Mouse (Mus musculus): ENCODE measurements at regions not wholly inside any gene's neighbourhood (a gene's known extent, or its start where the extent isn't known, plus 50 kb on each side); places are given as distances from the start of the nearest gene placed in this dataset.

DNA sequence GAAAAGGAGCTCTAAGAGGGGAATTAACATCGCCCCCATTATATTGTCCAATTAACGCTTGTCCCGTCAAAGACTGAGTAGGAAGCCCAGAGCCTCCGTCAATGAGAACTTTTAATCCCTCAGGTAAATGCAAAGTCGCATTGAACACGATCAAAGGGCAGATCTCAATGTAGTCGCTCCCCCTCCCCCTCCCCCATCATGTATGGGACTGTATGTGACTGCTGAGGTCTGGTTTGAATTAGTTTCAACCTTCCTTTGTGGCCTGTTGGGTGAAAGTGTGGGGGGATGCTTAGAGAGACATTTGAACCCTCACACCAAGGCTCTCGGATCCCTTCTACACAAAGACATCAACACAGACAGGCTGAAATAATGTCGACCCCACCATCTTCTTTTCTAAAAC is 187.9 kb downstream of the Mycn start:
- TF ChIP-seq GATA1 (IDR thresholded peaks at IDR 0.05; ENCODE audit: low read length): no peak

DNA sequence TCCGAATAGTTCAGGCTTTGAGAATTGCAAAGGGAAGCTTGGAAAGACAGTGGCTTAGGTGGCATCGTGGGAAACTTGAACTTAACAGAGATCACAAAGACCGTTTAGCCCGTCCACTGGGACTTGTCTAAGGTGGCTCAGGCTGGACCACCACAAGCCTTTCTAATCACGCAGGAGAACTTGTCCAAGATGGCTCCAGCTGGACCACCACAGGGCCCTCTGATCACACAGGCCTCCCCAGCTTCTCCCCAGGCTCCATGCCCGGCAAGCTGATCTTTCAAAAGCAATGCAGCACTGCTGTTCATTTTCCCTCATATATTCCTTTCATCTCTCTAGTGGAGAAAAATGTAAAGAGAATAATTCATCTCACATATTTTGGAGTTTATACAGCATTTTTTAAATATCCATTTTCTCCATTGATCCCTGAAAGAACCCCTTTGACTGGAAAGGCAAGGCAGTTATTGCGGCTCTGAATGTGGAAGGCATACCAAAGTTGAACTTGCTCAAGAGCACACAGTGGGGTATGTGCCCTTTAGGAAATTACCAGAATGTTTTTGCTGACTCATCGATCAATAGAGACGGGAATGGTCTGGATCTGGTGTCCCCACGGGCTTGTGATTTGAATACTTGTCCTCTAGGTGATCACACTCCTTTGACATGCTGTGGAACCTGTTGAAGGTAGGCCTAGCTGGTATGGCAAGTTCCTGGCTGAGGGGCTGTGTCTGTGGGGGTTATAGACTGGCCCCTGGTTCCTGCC is 189.9 kb downstream of the Mycn start:
- TF ChIP-seq GATA1 (IDR thresholded peaks at IDR 0.05; ENCODE audit: low read length): no peak

DNA sequence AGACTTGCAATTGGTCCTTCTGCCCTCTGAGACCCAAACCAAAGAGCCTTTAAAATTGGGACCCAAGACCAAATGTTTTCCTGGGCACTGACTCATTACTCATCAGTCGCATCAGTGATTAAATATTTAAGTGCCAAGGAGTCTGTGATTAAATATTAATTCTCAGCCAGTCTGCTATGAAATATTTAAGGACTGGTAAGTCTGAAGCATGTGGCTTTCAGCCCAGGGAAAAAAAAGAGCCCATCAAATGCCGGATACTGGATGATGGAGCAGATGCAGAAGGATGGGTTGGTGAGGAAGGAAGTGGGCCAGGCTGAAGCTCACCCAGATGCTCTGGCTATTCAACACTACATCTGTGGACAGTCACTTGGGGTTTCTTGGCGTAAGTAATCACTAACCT is 192.0 kb downstream of the Mycn start:
- TF ChIP-seq GATA1 (IDR thresholded peaks at IDR 0.05; ENCODE audit: low read length): no peak

DNA sequence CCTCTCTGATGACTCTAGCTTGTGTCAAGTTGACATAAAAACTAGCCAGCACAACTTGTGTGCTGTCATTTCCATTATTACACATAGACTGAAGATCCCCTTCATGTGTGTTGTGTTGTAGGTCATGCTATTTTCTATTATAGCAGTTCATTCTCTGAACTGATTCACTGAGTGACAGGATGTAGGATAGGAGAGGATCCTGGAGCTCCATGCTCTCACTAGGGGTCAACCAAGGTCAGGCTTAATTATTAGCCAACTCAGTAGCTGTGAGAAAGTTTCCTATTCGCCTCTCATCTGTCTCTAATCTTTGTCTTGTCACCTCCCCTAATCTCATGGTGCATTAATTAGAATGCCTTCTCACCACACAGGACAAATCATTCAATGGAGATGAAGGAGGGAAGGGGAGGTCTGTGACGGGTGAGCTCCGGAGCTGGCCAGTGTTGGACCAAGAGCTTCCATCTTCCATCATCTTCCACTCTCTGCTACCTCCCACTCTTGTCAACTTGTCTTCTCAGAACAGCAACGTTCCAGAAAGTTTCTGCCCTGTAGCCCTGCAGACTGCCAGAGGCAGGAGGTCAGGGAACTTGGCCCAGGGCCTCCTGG is 194.8 kb downstream of the Mycn start:
- no peak for TF ChIP-seq GATA1 (IDR thresholded peaks at IDR 0.05; ENCODE audit: low read length)

DNA sequence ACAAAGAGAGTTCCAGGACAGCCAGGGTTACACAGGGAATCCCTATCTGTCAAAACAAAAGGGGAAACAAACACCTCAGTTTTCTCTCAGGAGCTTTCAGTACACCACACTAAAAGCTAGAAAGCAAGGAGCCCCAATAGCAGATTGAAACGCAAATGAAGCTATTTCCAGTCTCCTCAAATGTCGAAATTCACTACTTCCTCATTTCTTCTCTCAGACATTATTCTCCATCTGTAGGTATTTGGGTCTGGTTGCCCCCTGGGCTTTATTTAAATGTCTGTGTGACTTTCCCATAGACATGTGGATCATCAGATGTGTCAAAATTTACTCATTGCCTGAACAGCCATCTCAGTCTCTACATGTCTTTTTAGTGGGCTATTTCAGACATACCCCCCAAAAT is 197.2 kb downstream of the Mycn start:
- TF ChIP-seq GATA1 (IDR thresholded peaks at IDR 0.05; ENCODE audit: low read length): no peak

DNA sequence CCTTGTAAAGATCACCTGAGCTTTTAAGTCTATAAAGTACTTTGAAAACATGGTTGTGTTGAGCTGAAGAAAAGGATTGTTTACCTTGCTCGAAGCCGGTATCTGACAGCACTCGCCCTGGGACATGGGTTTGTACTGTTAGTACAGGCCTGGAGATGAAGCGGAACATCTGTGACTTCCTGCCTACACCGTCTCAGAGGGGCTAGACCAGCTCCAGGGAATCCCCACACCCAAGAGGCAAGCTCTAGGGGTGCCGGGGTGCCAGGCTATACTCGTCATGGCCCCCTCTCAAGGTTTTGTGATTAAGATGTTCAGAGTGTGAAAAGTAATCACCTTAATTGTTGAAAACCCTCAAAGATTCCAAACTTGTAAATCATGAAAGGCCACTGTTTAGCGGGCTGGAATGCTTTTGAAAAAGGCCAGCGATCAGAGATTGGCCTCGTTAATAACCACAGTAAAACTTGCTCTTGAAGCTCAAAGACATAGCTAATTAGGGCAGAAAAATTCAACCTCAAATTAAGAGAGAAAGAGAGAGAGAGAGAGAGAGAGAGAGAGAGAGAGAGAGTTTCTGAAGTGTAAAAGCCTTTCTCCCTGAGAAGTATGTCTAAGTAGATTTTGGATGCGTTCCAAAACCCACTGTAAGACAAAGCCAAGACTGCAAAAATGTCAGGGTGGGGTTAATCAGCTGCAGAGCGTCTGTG is 202.9 kb downstream of the Mycn start:
- TF ChIP-seq GATA1 (IDR thresholded peaks at IDR 0.05; ENCODE audit: low read length): no peak

DNA sequence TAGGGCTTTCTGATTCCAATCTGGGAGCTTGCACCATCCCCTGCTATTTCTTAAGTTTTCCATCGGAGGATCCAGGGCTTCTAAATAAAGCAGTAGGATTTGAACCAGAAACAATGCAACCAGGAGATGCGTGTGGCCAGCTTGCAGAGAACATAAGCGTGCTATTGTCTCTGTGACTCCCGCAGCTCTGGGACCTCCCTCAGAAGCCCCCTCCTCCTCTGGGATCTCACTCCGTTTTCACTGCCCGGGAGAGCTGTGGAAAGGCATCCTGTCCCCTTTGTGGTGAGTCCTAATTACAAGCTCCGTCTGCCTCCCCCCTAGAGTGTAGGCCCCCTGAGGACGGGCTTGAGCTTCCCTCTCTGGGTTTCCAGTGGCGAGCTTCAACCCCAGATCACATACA is 215.9 kb downstream of the Mycn start:
- no peak for TF ChIP-seq GATA1 (IDR thresholded peaks at IDR 0.05; ENCODE audit: low read length)

DNA sequence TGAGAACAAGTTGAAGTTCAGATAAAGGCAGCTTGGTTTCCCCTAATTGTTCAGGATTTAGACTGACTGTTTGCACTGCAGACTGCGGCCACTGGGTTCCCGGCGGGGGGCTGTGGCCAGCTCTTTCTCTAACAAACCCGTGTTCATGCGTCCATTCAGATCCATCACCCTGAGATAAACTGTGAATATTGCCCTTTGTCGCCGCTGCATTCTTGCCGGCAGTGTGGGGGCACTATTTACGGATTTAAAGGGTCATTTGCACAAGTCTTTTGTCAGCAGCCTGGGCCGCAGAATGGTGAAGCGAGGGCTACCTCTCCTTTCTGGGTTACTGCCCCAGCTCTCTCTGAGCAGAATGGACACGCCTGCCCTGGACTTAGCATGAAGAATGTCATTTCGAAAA is 216.6 kb downstream of the Mycn start:
- TF ChIP-seq GATA1 (IDR thresholded peaks at IDR 0.05; ENCODE audit: low read length): no peak

DNA sequence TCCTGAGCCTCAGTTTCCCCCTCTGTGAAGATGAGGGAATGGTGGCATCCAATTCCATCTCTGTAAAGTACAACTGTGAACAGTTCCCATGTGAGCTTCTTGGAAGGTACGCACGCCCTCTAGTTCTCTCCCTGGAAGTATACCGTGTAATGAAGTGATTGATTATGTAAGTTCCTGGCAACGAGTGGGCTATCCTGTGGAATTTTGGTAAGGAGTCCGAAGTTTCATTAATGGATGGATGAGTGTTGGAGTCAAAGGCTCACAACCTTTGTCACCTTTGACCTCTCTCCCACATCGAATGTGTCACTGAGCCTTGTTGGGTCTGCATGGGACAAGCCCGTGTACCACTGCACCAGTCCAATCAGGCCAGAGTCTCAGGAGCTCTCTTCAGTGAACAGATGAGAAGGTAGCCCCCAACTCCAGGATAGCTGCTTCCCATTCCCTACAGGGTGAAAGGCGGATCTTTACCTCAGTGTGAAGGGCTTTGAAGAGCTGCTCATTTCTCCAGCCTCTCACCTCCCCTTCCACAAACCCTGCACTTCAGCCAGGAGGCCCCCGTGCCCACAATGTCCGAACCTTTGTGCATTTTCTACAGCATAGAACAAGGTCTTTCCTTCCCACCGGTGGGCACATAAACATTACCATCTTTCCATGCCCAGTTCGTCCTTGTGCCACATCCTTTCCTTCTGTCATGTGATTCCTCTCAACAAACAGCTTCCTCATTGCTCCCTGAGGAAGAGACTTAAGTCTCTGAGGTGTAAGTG is 217.8 kb downstream of the Mycn start:
- no peak for TF ChIP-seq GATA1 (IDR thresholded peaks at IDR 0.05; ENCODE audit: low read length)

DNA sequence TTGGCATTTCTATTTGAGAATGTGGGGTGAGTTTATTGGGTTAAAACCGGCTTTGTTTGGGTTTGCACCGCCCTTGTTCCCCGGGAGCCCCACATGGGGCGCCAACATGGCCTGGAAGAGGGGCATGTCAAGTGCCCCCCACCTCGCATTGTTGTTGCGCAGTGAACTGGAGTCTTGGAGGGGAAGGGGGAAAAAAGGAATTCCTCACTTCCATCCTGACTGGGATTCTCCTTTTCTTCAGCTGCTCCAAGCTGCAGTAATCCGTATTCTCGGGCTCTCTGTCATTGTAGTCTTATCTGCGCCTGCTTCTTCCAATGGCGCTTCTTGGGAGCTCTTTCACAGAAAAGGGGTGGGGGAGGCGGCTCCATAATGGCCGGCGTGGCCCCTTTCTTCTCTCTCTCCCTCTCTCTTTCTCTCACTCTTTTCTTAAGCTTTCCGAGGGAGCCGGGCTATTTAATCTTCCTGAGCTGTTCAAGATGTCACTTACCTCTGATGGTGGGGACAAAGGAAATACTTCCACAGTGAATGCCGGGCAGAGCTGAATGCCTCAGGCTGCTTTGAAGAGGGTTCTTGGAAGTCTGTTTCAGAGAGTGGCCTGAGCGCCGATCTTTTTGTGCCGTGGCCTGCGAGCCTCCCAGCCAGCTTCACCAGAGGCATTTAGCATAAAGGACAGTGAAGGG is 218.6 kb downstream of the Mycn start:
- TF ChIP-seq GATA1 (IDR thresholded peaks at IDR 0.05; ENCODE audit: low read length): no peak

DNA sequence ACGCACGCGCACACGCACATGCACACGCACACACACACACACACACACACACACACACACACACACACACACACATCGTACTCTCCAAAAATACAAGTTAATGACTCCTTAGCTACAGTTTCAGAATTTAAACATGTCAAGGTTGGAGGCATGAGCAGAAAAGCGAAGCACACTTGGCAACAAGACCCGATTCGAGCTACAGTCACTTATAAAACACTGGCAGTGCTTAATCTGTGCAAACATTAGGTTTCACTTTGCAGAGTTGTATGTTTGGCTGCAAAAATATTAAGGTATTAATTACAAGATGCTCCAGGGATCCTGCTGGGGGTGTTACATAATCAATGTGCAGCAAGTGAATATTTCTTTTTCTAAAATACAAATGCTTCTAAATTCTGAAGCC is 225.0 kb downstream of the Mycn start:
- TF ChIP-seq GATA1 (IDR thresholded peaks at IDR 0.05; ENCODE audit: low read length): no peak

DNA sequence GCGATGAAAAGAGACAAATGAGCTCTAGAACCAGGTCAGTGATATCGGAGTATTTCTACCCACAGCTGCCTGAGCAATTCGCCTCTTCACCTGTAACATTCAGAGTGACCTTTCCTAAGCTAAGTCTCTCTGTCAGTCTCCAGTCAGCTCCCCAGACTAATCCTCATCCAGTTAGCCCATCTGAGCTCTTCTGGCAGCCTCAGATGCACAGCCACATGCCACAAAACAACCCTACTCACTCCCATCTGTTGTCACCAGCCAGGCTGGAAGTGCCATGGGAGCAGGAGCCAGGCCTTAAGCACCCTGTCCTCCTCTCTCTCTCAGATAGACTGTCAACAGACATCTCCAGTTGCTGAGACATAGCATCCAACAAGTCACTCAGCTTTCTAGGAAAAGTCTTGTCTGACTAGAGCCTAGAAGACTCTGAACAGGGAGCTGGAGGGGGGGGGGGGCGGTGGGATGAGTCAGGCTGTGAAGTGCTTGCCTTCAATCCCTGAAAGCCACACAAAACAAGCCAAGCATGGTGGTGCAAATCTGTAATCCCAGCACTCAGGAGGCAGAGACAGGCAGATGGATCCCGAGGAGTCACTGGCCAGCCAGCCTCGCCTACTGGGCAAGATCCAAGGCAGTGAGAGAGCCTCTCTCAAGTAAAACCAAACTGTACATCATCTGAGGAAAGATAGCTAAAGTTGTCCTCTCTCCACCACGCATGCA is 225.6 kb downstream of the Mycn start:
- no peak for TF ChIP-seq GATA1 (IDR thresholded peaks at IDR 0.05; ENCODE audit: low read length)

DNA sequence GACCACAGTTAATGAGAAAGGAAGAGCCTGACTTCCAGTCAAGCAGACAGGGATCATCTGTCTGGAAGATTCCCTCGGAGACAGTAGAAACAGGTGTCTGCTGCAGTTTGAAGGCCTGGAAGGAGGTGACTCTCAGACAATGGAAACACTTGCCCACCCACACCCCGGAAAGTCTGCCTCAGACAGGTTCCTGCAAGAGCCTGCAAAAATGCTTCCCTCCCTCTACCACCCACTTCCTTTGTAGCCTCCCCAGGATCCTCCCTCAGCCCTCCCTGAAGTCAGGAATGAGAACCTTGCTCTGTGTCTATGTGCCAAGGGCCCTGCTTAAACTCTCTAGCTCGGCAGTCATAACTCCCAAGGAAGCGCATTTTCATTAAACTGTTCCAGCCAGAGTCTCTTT is 226.2 kb downstream of the Mycn start:
- TF ChIP-seq GATA1 (IDR thresholded peaks at IDR 0.05; ENCODE audit: low read length): no peak

DNA sequence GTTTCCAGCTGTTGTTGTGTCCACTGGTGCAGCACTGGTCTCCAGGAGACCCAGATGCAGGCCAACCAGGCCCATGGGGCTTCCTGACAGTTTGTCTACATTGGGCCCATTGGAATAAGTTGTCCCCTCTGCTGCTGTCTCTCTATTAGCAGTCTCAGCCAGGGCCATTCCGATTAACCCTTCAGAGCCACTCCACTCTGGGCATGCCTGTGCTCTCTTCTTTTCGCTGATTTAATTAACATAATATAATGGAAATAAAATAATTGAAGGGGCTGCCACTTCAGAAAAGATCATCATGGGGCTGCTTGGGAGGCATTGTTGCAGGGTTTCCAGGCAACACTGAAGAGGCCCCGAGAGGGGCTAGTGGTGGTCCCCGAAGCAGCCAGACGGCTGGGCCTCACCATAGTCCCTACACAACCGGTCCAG is 231.5 kb downstream of the Mycn start:
- no peak for TF ChIP-seq GATA1 (IDR thresholded peaks at IDR 0.05; ENCODE audit: low read length)
